Mouse (Mus musculus): ENCODE results near the gene Slc7a11.

- TF ChIP-seq CTCF (IDR thresholded peaks at IDR 0.05; ENCODE audit: borderline replicate concordance, extremely low read depth, insufficient read depth, insufficient read length) (no peak), POLR2A (IDR thresholded peaks at IDR 0.05; ENCODE audit: borderline replicate concordance, extremely low read depth, insufficient read depth, insufficient read length, poor library complexity, severe bottlenecking) (no peak)
Measured at GRCm38 (mm10) chr3:50044160-50044559, 399.3 kb downstream of the Slc7a11 start.

All from brain, embryonic 14.5 days (tissue).